Mouse (Mus musculus): ENCODE results near the gene Crtc1. TPM values are rescaled to one million over a fixed set of nuclear protein-coding genes. Genes with fewer than 3 reads are reported as not detected.
A peak's percentile ranks its signal among the peaks of the same experiment; 100 is the strongest.

The Crtc1 gene
- total RNA-seq, 4 experiments from 2014 or later, result 134 to 175 (median 147) TPM

- DNase-seq (ENCODE audit: low spot score in 2 of 2), result no peak
Observed at GRCm38 (mm10) chr8:70394269-70394998, 44.9 kb downstream of the Crtc1 start.

GRCm38 (mm10) chr8:70393087-70393486 is 46.3 kb downstream of the Crtc1 start:
- no peak for DNase-seq (ENCODE audit: low spot score in 2 of 2)

- no peak for DNase-seq (ENCODE audit: low spot score in 2 of 2)
Observed at GRCm38 (mm10) chr8:70389678-70390077, 49.7 kb downstream of the Crtc1 start.

- peak; percentile 30 to 54 for DNase-seq (ENCODE audit: low spot score in 2 of 2)
Observed at GRCm38 (mm10) chr8:70383287-70383686, 56.1 kb downstream of the Crtc1 start.

- no peak for DNase-seq (ENCODE audit: low spot score in 2 of 2)
Observed at GRCm38 (mm10) chr8:70380069-70380468, 59.3 kb downstream of the Crtc1 start.

- no peak for DNase-seq (ENCODE audit: low spot score in 2 of 2)
Observed at GRCm38 (mm10) chr8:70377049-70377448, 62.3 kb downstream of the Crtc1 start.

- no peak for DNase-seq (ENCODE audit: low spot score in 2 of 2)
Observed at GRCm38 (mm10) chr8:70376275-70376741, 63.1 kb downstream of the Crtc1 start.

GRCm38 (mm10) chr8:70375212-70375859 is 64.0 kb downstream of the Crtc1 start:
- DNase-seq (ENCODE audit: low spot score in 2 of 2), result no peak

GRCm38 (mm10) chr8:70374318-70374927 is 65.0 kb downstream of the Crtc1 start:
- DNase-seq (ENCODE audit: low spot score in 2 of 2), result no peak

- no peak for DNase-seq (ENCODE audit: low spot score in 2 of 2)
Observed at GRCm38 (mm10) chr8:70373397-70374317, 65.7 kb downstream of the Crtc1 start, which contains the start of gene Comp. Gene Comp (plus strand): TSS chr8:70373558.

GRCm38 (mm10) chr8:70371951-70372350 is 67.4 kb downstream of the Crtc1 start:
- DNase-seq (ENCODE audit: low spot score in 2 of 2), result no peak

GRCm38 (mm10) chr8:70370476-70370875 is 68.9 kb downstream of the Crtc1 start:
- no peak for DNase-seq (ENCODE audit: low spot score in 2 of 2)

GRCm38 (mm10) chr8:70366588-70366987 is 72.8 kb downstream of the Crtc1 start:
- no peak for DNase-seq (ENCODE audit: low spot score in 2 of 2)

- no peak for DNase-seq (ENCODE audit: low spot score in 2 of 2)
Observed at GRCm38 (mm10) chr8:70364066-70364465, 75.3 kb downstream of the Crtc1 start.

- no peak for DNase-seq (ENCODE audit: low spot score in 2 of 2)
Observed at GRCm38 (mm10) chr8:70361484-70362032, 77.8 kb downstream of the Crtc1 start.

GRCm38 (mm10) chr8:70360769-70361168 is 78.6 kb downstream of the Crtc1 start:
- DNase-seq (ENCODE audit: low spot score in 2 of 2), result no peak

- no peak for DNase-seq (ENCODE audit: low spot score in 2 of 2)
Observed at GRCm38 (mm10) chr8:70359411-70359810, 80.0 kb downstream of the Crtc1 start.

- no peak for DNase-seq (ENCODE audit: low spot score in 2 of 2)
Observed at GRCm38 (mm10) chr8:70356111-70356510, 83.3 kb downstream of the Crtc1 start.

GRCm38 (mm10) chr8:70354004-70354403 is 85.4 kb downstream of the Crtc1 start:
- DNase-seq (ENCODE audit: low spot score in 2 of 2), result peak; percentile 28 to 60

- peak; percentile 98 for DNase-seq (ENCODE audit: low spot score in 2 of 2)
Observed at GRCm38 (mm10) chr8:70353194-70353817, 86.1 kb downstream of the Crtc1 start, which contains the start of gene Upf1. Gene Upf1 (minus strand): TSS chr8:70353278.
